Mouse (Mus musculus): ENCODE data around the gene Ylpm1. TPM values are rescaled to one million over a fixed set of nuclear protein-coding genes. Genes with fewer than 3 reads are reported as not detected.
A peak's percentile ranks its signal among the peaks of the same experiment; 100 is the strongest.

Gene Ylpm1
- 63.3 and 91.8 TPM in 2 replicates for total RNA-seq (2017)

DNA sequence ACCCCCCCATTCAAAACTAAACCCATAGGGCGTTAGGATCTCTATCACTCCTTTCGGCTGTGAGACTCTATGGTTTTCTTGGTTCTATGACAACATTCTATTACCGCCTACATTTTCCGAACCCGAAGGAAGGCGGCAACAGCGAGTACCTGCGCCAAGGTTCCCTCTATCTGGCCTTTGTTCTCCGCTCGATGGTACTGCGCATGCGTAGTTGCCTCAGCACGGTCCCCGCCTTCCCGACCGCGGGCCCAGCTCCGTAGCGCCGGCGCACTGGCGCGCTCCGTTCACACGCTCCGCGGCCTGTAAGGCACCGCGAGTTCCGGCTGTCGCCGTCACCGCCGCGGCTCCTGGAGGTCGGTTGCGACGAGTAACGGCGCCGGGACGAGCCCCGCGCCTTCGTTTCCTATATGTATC is at the start of gene Ylpm1:
TSS of gene Ylpm1 (plus strand) at position 239 of the 414 bp plus-strand sequence.
- peak; percentile 95 to 99 for ATAC-seq (replicated peaks in 1 of 2; ENCODE audit: insufficient read depth in 1 of 2, low FRiP score in 2 of 2, low TSS enrichment in 1 of 2, low read depth in 1 of 2, poor library complexity in 2 of 2, severe bottlenecking in 2 of 2)

- ATAC-seq (replicated peaks in 1 of 2; ENCODE audit: insufficient read depth in 1 of 2, low FRiP score in 2 of 2, low TSS enrichment in 1 of 2, low read depth in 1 of 2, poor library complexity in 2 of 2, severe bottlenecking in 2 of 2), result 0 out of 4 replicates have a peak, but pooled peaks of 1 of the 2 experiments have one; percentile 2
These were observed 48.1 kb upstream of the Ylpm1 start for GRCm38 (mm10) chr12:84947894-84948583.

DNA sequence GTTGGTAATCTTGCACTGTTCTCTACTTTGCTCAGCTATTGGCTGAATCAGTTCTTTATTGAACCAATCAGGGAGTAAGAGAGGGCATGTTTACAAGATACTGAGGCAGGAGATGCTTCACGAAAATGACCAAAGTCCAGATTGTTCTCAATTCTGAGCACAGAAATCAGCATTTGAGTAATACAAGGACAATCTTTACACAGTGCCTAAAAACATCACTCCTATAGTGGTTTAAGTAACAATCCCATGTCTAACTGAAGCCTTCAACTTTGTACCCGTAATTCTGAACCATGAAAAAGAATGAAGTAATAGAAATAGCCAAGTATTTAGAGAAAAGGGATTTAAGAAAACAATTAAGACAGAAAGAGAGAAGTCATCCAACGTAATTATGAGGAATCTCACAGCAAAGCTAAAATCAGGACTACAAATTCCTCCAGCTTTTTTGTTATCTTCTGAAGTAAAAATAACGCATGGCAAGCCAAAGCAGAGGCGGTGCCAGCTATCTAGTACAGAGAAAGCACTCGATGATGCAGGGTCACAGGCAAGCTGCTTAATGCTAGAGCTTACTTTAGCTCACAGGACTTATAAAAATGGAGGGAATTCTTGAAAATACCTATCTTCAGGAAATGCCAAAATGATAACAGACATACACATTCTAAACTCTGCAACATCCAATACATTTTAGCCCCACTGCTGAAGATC is 47.4 kb upstream of the Ylpm1 start:
- ATAC-seq (replicated peaks in 1 of 2; ENCODE audit: insufficient read depth in 1 of 2, low FRiP score in 2 of 2, low TSS enrichment in 1 of 2, low read depth in 1 of 2, poor library complexity in 2 of 2, severe bottlenecking in 2 of 2), result no peak

DNA sequence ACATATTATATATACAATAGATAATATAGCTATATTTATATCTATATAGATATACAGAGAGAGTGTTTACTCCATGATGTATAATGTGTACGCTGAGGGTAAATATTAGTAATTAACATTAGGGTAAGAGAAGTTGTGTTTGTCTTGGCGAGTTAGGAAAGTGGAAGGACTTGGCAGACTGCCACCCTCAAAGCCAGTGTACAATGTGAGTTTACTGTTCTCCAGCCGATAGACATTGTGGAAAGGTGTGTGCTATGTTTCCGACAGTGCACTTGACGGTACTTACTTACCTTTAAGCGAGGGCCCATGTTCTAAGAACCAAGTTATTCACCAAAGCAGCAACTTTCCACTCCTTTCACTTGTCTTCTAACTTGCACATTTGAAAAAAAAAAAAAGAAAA is 45.4 kb upstream of the Ylpm1 start:
- no peak for ATAC-seq (replicated peaks in 1 of 2; ENCODE audit: insufficient read depth in 1 of 2, low FRiP score in 2 of 2, low TSS enrichment in 1 of 2, low read depth in 1 of 2, poor library complexity in 2 of 2, severe bottlenecking in 2 of 2)

GRCm38 (mm10) chr12:84951531-84951930 is 44.6 kb upstream of the Ylpm1 start:
- ATAC-seq (replicated peaks in 1 of 2; ENCODE audit: insufficient read depth in 1 of 2, low FRiP score in 2 of 2, low TSS enrichment in 1 of 2, low read depth in 1 of 2, poor library complexity in 2 of 2, severe bottlenecking in 2 of 2), result no peak

DNA sequence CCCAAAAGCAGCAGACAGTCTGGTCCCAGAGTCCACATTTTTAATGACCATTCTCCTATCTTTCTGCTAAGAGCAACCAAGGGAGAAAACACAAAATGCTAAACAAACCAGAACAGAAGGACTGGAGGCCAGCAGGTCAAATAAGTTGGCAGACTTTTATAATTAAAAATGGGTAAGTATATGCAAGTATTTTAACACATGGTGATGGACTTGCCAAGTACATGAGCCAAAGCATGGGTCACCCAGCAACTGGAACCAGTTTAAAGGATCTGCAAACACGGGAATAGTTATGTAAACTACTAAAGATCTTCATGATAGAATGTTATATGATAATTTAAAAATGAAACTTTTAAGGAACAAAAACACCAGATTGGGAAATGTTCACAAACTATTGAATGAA is 43.8 kb upstream of the Ylpm1 start:
- ATAC-seq (replicated peaks in 1 of 2; ENCODE audit: insufficient read depth in 1 of 2, low FRiP score in 2 of 2, low TSS enrichment in 1 of 2, low read depth in 1 of 2, poor library complexity in 2 of 2, severe bottlenecking in 2 of 2), result no peak

- no peak for ATAC-seq (replicated peaks in 1 of 2; ENCODE audit: insufficient read depth in 1 of 2, low FRiP score in 2 of 2, low TSS enrichment in 1 of 2, low read depth in 1 of 2, poor library complexity in 2 of 2, severe bottlenecking in 2 of 2)
These were observed 39.8 kb upstream of the Ylpm1 start for GRCm38 (mm10) chr12:84956317-84956716.

GRCm38 (mm10) chr12:84958794-84959356 is 37.2 kb upstream of the Ylpm1 start:
- ATAC-seq (replicated peaks in 1 of 2; ENCODE audit: insufficient read depth in 1 of 2, low FRiP score in 2 of 2, low TSS enrichment in 1 of 2, low read depth in 1 of 2, poor library complexity in 2 of 2, severe bottlenecking in 2 of 2), result no peak

DNA sequence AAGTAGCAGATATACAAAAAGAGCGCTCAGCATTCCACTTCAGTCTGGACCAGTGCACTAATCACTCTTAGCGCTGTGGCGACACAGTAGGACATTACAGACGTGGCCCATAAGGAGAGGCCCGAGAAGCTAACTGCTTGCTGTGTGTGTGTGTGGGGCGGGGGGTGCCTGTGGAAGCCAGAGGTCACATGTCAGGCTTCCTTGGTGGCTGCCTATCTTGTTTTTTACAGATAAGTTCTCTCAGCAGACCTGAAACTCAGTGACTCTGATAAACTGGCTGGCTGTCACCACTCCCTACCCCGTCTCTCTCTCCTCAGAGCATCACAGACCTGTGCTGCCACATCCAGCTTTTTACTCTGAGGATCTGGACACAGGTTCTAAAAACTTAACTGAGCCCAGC is 33.5 kb upstream of the Ylpm1 start:
- ATAC-seq (replicated peaks in 1 of 2; ENCODE audit: insufficient read depth in 1 of 2, low FRiP score in 2 of 2, low TSS enrichment in 1 of 2, low read depth in 1 of 2, poor library complexity in 2 of 2, severe bottlenecking in 2 of 2), result peak in 1 of 2 experiments; percentile 17; a peak in 1 of 4 replicates

DNA sequence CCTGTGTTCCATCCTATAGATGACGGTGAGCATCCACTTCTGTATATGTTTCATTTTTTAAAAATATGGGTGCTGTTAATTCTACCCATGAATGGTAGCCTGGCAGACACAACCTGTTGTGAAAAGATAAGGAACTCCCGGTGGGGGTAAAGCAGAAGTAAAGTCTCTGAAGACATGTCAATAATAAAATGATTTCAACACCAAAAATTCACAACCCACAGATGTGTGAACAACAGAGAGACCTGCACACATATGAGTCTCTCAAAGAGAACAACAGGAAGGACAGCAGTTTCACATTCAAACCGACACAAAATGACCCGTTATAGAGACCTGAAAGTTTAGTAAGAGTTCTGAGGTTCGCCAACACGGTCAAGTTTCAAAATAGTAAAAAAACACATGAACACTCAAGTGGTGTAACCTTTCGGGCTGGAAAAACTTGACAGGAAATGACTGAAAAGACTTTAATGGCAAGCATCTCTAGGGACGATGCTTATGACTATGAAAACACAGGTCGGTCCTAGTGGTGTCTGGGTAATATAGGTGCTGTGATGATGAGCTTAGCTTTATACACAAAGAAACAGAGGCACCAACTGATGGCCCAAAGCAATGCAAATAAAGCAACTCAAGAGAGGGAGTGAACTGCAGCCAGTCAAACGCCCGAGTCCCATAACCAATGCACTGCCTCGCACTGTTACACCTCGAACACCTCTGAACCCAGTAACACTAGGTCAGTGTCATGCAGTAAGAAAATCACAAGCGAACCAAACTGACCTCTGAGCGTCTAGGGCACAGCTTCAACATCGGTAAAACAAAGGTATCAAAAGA is 27.1 kb upstream of the Ylpm1 start:
- peak in 1 of 2 experiments; percentile 57; a peak in 1 of 4 replicates for ATAC-seq (replicated peaks in 1 of 2; ENCODE audit: insufficient read depth in 1 of 2, low FRiP score in 2 of 2, low TSS enrichment in 1 of 2, low read depth in 1 of 2, poor library complexity in 2 of 2, severe bottlenecking in 2 of 2)

GRCm38 (mm10) chr12:84969656-84970427 is 26.3 kb upstream of the Ylpm1 start:
- ATAC-seq (replicated peaks in 1 of 2; ENCODE audit: insufficient read depth in 1 of 2, low FRiP score in 2 of 2, low TSS enrichment in 1 of 2, low read depth in 1 of 2, poor library complexity in 2 of 2, severe bottlenecking in 2 of 2), result no peak

DNA sequence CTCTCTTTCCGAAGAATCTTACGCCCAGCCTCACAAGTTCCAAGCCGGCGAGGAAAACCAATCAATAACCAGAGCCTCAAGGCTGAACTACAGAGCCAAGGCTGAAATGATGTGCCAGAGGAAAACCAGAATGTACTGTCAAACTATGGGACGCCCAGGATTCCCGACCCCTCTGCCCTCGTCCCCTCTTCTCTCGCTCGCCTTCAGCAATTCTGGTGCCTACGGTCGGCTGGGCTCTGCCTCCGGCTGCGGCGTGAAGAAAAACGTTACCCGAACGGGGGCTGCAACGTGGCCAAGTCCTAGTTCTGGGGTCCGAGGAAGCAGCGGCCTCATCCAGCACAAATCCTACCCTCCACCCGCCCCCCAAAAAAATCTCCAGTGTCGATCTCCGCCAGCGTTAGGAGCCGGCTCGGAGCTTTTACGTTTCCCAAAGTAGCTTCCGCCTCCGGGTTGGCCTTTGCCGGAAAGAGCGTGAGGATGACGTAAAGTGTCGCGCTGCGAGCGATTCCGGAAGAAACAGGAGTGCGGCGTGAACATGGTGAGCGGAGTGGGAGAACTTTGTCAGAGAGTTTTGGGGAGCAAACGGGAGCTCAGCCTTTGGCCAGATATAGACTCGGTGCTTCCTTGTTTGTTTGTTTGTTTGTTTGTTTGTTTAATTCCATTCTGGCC is 25.6 kb upstream of the Ylpm1 start, which contains the start of the genes Fcf1 and Arel1:
TSS of gene Fcf1 (plus strand) at position 470 of the 669 bp plus-strand sequence.
TSS of gene Arel1 (minus strand) at position 473 of the 669 bp plus-strand sequence.
- peak; percentile 90 to 94 for ATAC-seq (replicated peaks in 1 of 2; ENCODE audit: insufficient read depth in 1 of 2, low FRiP score in 2 of 2, low TSS enrichment in 1 of 2, low read depth in 1 of 2, poor library complexity in 2 of 2, severe bottlenecking in 2 of 2)

DNA sequence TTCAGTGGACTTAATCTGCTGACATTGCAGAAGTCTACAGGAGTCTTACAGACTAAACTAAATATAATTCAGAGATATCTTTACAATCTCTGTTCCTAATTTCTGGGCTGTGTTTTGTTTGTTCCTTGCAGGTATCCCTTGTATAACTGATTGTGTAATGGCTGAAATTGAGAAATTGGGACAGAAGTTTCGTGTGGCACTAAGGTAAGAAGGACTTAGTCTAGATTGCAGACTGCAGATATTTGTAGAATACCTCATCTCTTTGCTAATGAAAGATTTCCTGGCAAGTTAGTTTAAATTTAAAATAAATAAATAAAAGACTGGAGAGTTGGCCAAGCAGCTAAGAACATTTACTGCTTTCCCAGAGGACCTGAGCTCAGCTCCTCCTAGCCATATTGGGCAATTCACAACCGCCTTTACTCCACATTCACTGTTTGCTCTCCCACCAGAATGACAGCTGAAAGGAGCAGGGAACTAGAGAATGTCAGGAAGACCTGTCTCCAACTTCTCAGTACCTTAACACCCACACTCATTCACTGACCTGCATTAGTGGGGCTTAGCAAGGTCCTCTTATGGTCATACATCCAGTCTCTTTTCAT is 16.8 kb upstream of the Ylpm1 start:
- ATAC-seq (replicated peaks in 1 of 2; ENCODE audit: insufficient read depth in 1 of 2, low FRiP score in 2 of 2, low TSS enrichment in 1 of 2, low read depth in 1 of 2, poor library complexity in 2 of 2, severe bottlenecking in 2 of 2), result no peak

GRCm38 (mm10) chr12:84989456-84989855 is 6.7 kb upstream of the Ylpm1 start:
- no peak for ATAC-seq (replicated peaks in 1 of 2; ENCODE audit: insufficient read depth in 1 of 2, low FRiP score in 2 of 2, low TSS enrichment in 1 of 2, low read depth in 1 of 2, poor library complexity in 2 of 2, severe bottlenecking in 2 of 2)

DNA sequence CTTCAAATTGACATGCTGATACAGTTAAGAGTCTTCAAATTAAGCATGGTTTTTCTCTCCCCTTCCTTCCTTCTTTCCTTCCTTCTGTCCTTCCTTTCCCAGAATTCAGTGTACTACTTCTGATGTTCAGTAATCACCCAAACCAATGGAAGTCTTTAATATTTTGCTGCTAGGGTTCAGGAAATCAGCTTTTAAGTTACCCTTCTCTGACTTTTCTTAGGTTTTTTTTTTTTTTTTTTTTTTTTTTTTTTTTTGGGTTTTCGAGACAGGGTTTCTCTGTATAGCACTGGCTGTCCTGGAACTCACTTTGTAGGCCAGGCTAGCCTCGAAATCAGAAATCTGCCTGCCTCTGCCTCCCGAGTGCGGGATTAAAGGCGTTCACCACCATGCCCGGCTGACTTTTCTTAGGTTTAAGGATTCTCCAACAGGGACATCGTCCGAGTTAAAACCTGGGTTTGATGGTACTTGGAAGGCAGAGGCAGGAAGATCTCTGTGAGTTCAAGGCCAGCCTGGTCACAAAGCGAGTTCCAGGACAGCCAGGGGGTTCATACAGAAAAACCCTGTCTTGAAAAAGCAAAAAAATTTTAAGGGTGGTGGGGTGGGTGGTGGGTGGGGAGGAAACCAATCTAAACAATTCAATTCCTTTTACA is 884 bp upstream of the Ylpm1 start:
- no peak for ATAC-seq (replicated peaks in 1 of 2; ENCODE audit: insufficient read depth in 1 of 2, low FRiP score in 2 of 2, low TSS enrichment in 1 of 2, low read depth in 1 of 2, poor library complexity in 2 of 2, severe bottlenecking in 2 of 2)

Measured in hematopoietic stem cell, adult 5-6 weeks (primary cell).